Mouse (Mus musculus): ENCODE data around the gene Spint2. TPM values are rescaled to one million over a fixed set of nuclear protein-coding genes. Genes with fewer than 3 reads are reported as not detected.

Spint2 gene
- polyA plus RNA-seq (2016; fragmentation: Nextera tagmentation; extraction: Ambion mirVana) = 32.4 and 63.4 TPM in 2 replicates

GRCm38 (mm10) chr7:29281201-29282073 lies at the start of gene Spint2:
TSS of gene Spint2 (minus strand) at chr7:29281912.
- H3K27ac ChIP-seq = peak within 1 kb of the TSS; percentile 87
- no peak for DNase-seq (ENCODE audit: low spot score)
- peaks cover 31% of the 10 kb centered on the region for H3K4me1 ChIP-seq
- H3K27me3 ChIP-seq (ENCODE audit: insufficient read depth, poor library complexity, severe bottlenecking) = peaks cover 71% of the 10 kb centered on the region
- peak within 1 kb of the TSS; percentile 66 for H3K4me3 ChIP-seq
- no peaks in the 10 kb centered on the region for H3K9me3 ChIP-seq
- WGBS = under 1% methylated on average over 80 of the region's 80 CpGs
- H3K36me3 ChIP-seq = no peaks in the 10 kb centered on the region

- Histone ChIP-seq H3K4me1 (no peaks in the 10 kb centered on the region), H3K9me3 (no peaks in the 10 kb centered on the region), H3K27me3 (ENCODE audit: insufficient read depth, poor library complexity, severe bottlenecking) (peaks cover 5% of the 10 kb centered on the region; the same call in 1 of the 2 replicates), H3K36me3 (peaks cover 26% of the 10 kb centered on the region), H3K27ac (no peak overlapping the region), H3K4me3 (no peak overlapping the region)
- DNase-seq (ENCODE audit: low spot score) = no peak
- WGBS = 92% methylated on average over 16 of the region's 16 CpGs
Measured at GRCm38 (mm10) chr7:29328984-29329383, 47.3 kb upstream of the Spint2 start.

- Histone ChIP-seq H3K27me3 (ENCODE audit: insufficient read depth, poor library complexity, severe bottlenecking) (peaks cover 7% of the 10 kb centered on the region; the same call in 1 of the 2 replicates), H3K4me1 (0 out of 2 replicates have a peak, but pooled peaks cover under 1% of the 10 kb centered on the region), H3K27ac (no peak overlapping the region), H3K36me3 (peaks cover 27% of the 10 kb centered on the region), H3K4me3 (no peak overlapping the region), H3K9me3 (no peaks in the 10 kb centered on the region)
- 79% methylated on average over 6 of the region's 6 CpGs for WGBS
- no peak for DNase-seq (ENCODE audit: low spot score)
Measured at GRCm38 (mm10) chr7:29327087-29327486, 45.4 kb upstream of the Spint2 start.

- Histone ChIP-seq H3K9me3 (no peaks in the 10 kb centered on the region), H3K27ac (peak overlapping the region; percentile 73), H3K27me3 (ENCODE audit: insufficient read depth, poor library complexity, severe bottlenecking) (peaks cover 39% of the 10 kb centered on the region; the same call in 1 of the 2 replicates), H3K4me3 (peak overlapping the region; percentile 42), H3K4me1 (peaks cover 60% of the 10 kb centered on the region), H3K36me3 (peaks cover 6% of the 10 kb centered on the region; the same call in 1 of the 2 replicates)
- DNase-seq (ENCODE audit: low spot score) = no peak
- 6% methylated on average over 19 of the region's 19 CpGs for WGBS
Measured at GRCm38 (mm10) chr7:29319337-29320307, 37.9 kb upstream of the Spint2 start.

GRCm38 (mm10) chr7:29318115-29318911 lies 36.6 kb upstream of the Spint2 start:
- DNase-seq (ENCODE audit: low spot score) = no peak
- 4% methylated on average over 18 of the region's 18 CpGs for WGBS
- Histone ChIP-seq H3K27ac (peak overlapping the region; percentile 73), H3K9me3 (no peaks in the 10 kb centered on the region), H3K4me3 (peak overlapping the region; percentile 42), H3K27me3 (ENCODE audit: insufficient read depth, poor library complexity, severe bottlenecking) (peaks cover 43% of the 10 kb centered on the region; the same call in 1 of the 2 replicates), H3K4me1 (peaks cover 64% of the 10 kb centered on the region), H3K36me3 (no peaks in the 10 kb centered on the region)

GRCm38 (mm10) chr7:29317558-29317957 lies 35.8 kb upstream of the Spint2 start:
- Histone ChIP-seq H3K36me3 (no peaks in the 10 kb centered on the region), H3K27me3 (ENCODE audit: insufficient read depth, poor library complexity, severe bottlenecking) (peaks cover 49% of the 10 kb centered on the region; the same call in 1 of the 2 replicates), H3K4me3 (no peak overlapping the region; the same call in 1 of the 2 replicates), H3K9me3 (no peaks in the 10 kb centered on the region), H3K27ac (peak overlapping the region; percentile 77), H3K4me1 (peaks cover 64% of the 10 kb centered on the region)
- no peak for DNase-seq (ENCODE audit: low spot score)
- 0% methylated on average over 2 of the region's 2 CpGs for WGBS

- Histone ChIP-seq H3K27ac (peak overlapping the region; percentile 77), H3K4me1 (peaks cover 62% of the 10 kb centered on the region), H3K4me3 (peak overlapping the region; percentile 8; the same call in 1 of the 2 replicates), H3K27me3 (ENCODE audit: insufficient read depth, poor library complexity, severe bottlenecking) (peaks cover 48% of the 10 kb centered on the region; the same call in 1 of the 2 replicates), H3K9me3 (no peaks in the 10 kb centered on the region), H3K36me3 (no peaks in the 10 kb centered on the region)
- WGBS = 7% methylated on average over 10 of the region's 10 CpGs
- no peak for DNase-seq (ENCODE audit: low spot score)
Measured at GRCm38 (mm10) chr7:29316976-29317375, 35.3 kb upstream of the Spint2 start.

- H3K27me3 ChIP-seq (ENCODE audit: insufficient read depth, poor library complexity, severe bottlenecking) = peaks cover 43% of the 10 kb centered on the region; the same call in 1 of the 2 replicates
- peak overlapping the region; percentile 77 for H3K27ac ChIP-seq
- DNase-seq (ENCODE audit: low spot score) = no peak
- no peaks in the 10 kb centered on the region for H3K9me3 ChIP-seq
- peaks cover 59% of the 10 kb centered on the region for H3K4me1 ChIP-seq
- H3K36me3 ChIP-seq = no peaks in the 10 kb centered on the region
- 50% methylated on average over 17 of the region's 17 CpGs for WGBS
- no peak overlapping the region for H3K4me3 ChIP-seq
Measured at GRCm38 (mm10) chr7:29316137-29316734, 34.5 kb upstream of the Spint2 start.

- no peak for DNase-seq (ENCODE audit: low spot score)
- H3K4me1 ChIP-seq = peaks cover 55% of the 10 kb centered on the region
- H3K9me3 ChIP-seq = no peaks in the 10 kb centered on the region
- H3K27ac ChIP-seq = no peak overlapping the region
- peaks cover 55% of the 10 kb centered on the region; the same call in 1 of the 2 replicates for H3K27me3 ChIP-seq (ENCODE audit: insufficient read depth, poor library complexity, severe bottlenecking)
- no peak overlapping the region for H3K4me3 ChIP-seq
- WGBS = 75% methylated on average over 13 of the region's 13 CpGs
- no peaks in the 10 kb centered on the region for H3K36me3 ChIP-seq
Measured at GRCm38 (mm10) chr7:29314844-29315628, 33.3 kb upstream of the Spint2 start.

GRCm38 (mm10) chr7:29313572-29314261 lies 32.0 kb upstream of the Spint2 start:
- H3K9me3 ChIP-seq = no peaks in the 10 kb centered on the region
- 61% methylated on average over 9 of the region's 9 CpGs for WGBS
- H3K4me1 ChIP-seq = peaks cover 53% of the 10 kb centered on the region
- peaks cover 59% of the 10 kb centered on the region; the same call in 1 of the 2 replicates for H3K27me3 ChIP-seq (ENCODE audit: insufficient read depth, poor library complexity, severe bottlenecking)
- no peak overlapping the region for H3K4me3 ChIP-seq
- no peak overlapping the region for H3K27ac ChIP-seq
- DNase-seq (ENCODE audit: low spot score) = no peak
- H3K36me3 ChIP-seq = no peaks in the 10 kb centered on the region

Measured in heart, embryonic 10.5 days (tissue).